Mouse (Mus musculus) yolk sac, embryonic 10.5 days (tissue): ENCODE measurements around the gene Fads3.

Source experiments
- DNase-seq: peaks from one replicate; pipeline ENCODE4 v3.0.0-alpha.2; 2017; ENCODE audit warnings: low spot score

The Fads3 gene

GRCm38 (mm10) chr19:10053692-10054260, 12.4 kb downstream of the Fads3 start:
- no peak for DNase-seq

DNA sequence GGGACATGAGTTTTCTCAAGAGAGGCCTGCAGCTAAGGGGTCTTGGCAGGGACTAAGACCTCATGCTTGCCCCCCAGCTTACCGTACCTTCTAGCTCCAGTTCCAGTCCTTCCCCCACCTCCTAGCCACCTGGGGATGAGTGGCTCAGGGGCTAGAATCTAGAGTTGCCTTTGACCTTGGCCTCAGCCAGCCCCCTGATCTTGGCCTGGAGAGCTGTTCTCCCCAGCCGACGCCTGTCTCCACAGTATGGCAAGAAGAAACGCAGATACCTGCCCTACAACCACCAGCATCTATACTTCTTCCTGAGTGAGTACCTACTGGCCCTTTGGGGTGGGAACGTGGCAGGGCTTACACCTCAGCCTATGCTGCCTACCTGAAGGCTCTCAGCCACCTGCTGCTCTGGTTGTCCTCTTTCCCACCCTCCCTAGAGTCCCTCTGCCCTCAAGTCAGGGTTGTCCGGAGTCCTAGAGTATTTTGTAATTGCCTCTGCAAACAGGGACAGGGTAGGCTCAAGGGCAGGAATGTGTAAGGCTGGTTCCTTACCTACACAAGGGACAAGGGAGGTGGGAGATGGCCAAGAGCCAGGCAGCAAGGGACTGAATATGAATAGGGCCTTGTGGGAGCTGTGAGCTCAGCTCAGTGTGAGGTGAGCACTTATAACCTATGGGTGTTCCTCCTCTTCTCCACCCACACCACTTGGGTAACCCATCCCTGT, 13.1 kb downstream of the Fads3 start:
- DNase-seq = no peak

GRCm38 (mm10) chr19:10055261-10055660, 13.9 kb downstream of the Fads3 start:
- no peak for DNase-seq

DNA sequence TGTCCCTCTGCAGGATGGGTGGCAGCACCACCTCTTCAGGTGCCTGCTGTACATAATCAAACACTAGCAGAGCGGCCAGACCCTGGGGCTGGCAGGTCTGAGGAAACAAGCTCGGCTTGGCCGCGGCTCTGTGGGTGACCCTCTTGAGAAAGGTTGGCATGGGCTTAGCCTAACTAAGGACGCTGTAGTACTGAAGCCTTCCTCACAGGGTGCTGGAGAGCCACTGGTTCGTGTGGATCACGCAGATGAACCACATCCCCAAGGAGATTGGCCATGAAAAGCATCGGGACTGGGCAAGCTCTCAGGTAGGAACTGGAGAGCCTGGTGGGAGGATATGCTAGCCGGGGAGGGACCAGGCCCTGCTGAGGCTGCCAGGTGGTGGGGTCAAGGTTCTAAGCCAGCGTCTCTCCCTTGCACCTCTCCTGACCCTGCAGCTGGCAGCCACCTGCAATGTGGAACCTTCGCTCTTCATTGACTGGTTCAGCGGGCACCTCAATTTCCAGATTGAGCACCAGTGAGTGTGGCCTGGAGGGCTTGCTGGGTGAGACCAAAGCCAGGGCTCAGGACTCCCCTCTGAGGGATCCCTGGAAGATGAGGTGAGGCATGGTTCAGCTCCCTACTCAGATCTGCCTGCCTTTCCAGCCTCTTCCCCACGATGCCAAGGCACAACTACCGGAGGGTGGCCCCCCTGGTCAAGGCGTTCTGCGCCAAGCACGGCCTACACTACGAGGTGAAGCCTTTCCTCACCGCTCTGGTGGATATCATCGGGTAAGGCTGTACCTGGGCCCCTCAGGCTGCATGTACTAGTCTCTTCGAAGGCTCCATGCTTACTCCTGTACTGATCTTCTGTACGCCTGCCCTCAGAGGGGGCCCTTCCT, 14.7 kb downstream of the Fads3 start:
- no peak for DNase-seq

DNA sequence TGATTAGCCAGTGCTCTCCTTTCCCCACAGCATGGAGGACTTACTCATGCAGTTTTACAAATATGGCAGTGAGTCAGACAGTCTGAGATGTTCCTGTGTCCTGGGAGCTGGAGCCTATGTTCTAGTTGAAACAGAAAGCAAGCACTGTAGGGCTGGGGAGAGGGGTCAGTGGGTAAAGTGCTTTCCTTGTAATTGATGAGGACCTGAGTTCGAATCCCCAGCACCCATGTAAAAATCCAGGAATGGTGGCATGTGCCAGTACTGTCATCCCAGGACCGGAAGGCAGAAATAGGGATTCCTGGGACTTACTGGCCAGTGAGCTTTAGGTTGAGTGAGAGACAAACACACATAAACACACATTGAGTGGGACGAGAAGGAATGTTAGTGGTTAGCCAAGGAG, 15.3 kb downstream of the Fads3 start:
- DNase-seq = no peak

DNA sequence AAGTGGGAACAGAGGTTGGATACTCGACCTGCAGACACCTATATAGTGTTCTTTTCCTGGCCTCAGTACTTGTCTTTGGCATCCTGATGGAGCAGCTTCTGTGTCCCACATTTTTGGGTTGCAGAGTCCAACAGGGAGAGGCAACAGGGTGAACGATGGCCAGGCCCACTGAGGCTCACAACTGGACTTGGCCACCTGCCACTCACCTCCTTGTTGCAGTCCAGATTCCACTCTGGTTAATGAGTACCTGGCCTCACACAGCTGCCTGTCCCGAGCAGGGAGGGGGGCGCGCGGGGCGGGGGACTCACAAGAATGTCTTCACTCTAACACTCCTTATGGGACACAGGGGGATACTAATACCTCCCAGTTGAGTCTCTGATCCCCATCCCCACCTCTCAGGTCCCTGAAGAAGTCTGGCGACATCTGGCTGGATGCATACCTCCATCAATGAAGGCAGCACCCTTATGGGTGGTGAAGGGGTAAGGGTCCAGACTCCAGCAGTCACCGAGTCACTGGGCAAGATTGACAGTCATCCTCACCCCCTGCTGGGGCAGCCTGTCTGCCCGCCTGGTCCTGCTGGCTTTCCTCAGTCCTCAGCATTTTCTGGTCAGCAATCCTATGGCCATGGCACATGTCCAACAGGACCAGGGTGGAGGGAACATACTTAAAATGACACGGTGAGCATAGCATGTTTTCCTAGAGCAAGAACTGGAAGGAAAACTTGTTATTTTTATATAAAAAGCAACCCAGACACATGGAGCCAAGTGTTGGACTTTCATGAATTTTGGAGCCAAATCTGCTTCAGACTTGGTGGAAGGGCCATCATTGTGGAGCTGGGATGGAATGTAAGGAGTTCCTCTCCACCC, 16.4 kb downstream of the Fads3 start:
- DNase-seq = peak; percentile 84

- DNase-seq = no peak
Observed at GRCm38 (mm10) chr19:10058352-10058825, 17.0 kb downstream of the Fads3 start.

GRCm38 (mm10) chr19:10058876-10059427, 17.6 kb downstream of the Fads3 start:
- no peak for DNase-seq

DNA sequence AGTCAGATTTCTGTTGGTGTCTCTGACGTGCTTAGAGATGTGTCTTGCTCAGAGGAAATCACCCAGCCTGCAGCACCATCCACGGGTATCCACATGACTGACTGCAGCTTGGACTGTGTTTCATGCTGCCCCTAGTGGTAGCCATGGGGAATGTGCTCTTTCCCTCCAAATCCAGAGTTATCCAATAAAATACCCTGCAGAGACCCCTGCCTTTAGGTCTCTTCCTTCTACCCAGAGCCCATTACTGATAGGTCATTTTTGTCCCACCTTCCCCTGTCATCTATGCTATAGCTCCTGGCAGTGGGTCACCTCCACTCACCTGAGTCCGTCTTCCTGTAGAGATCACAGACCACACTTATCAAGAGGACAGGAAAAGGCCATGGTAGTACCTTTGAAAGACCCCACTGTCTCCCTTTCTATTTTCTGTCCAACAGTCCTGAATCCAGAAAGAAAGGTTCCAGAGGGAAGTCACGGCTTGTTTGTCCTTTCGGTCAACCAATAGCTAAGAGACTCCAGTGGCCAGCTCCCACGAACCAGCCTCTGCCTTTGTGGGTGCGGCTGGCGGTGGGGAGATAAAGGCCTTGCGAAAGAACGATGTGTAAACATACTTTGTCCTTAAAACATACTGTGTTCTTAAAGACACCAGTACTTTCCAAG, 18.7 kb downstream of the Fads3 start:
- peak; percentile 82 for DNase-seq

DNA sequence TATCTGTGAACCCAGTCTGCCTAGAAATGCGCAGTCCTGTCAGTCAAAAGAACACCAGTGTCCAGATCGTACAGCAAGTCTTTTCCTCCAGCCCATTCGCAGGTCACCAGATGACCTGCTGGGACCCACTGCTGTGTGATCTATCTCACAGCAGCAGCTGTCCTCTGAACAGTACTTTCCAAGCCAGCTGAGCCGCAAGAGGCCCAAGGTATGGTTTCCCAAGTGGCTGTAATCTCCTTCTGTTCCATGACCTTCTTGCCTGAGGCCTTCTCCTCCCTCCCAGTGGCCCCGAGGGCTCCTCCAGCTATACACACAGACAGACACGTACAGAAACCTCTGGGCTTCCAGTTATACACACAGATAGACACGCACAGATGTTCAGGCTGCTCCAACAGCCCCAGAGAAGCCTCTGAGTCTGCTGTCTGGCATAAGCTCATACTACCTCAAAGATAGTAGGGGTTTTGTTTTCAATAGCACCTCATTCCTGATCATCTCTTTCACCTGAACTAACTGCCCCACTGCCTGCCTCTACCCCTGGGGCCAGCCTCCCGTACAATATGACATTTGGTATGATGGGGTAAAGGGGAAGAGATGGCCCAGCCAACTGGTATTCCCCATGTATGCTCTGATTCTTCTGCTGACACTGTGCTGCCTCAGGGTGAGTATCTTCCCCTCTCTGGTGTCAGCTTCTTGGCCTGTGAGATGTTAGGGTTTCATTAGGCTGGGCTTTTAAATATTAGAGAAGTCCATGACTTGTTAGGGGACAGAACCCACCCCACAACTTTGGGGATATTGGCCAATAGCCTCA, 19.6 kb downstream of the Fads3 start:
- peak; percentile 42 for DNase-seq

GRCm38 (mm10) chr19:10061624-10062023, 20.3 kb downstream of the Fads3 start:
- no peak for DNase-seq

DNA sequence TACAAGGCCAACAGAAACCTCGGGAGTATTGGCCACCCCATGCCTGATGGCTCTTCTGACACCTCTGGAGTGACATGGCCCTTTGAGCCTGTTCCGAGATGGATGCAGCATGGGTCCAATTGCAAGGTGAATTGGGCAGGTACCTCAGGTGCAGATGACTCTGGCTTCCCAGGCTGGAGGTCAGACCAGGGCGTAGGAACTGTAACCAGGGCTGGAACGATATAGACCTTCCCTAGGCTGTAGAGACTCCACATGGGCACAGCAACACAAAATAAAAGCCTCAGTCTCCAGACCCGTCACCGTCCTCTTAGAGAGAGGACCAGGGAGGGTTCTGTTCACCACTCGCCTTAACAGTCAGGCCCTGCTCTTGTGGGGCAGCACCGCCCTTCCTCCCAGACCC, 20.9 kb downstream of the Fads3 start:
- DNase-seq = no peak

DNA sequence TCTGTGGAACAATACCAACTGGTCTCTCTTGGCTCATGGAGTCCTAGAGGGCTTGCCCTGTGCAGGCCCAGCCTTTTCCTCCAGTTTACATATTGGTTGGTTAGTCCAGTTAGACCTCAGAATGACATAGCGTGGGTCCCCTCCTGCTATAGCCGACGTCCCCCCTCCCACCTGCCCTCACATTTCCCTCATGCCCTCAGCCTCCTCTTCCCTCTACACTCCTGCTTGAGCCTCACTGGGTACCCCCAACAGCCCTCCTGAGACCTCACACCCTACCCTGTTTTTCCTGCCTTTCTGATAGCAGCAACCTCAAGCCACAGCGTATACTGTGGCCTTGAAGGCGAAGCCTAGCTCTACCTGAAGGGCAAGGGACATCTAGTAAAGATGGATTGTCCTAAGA, 21.5 kb downstream of the Fads3 start:
- DNase-seq = no peak

- no peak for DNase-seq
Observed at GRCm38 (mm10) chr19:10064173-10065012, 23.0 kb downstream of the Fads3 start.

GRCm38 (mm10) chr19:10065465-10066188, 24.3 kb downstream of the Fads3 start:
- DNase-seq = no peak

DNA sequence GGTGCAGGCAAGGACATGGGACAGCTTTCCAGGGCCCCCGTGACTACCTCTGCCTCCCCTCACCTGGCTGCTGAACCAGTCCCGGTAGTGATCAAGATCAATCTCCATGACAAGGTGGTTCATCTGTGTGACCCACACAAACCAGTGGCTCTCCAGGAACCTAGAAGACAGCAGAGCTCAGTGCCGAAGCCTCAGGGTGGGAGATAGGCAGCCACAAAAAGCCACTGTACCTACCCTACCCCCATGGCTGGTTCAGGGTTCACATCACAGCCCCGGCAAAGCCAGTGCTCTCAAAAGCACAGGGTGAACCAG, 24.8 kb downstream of the Fads3 start:
- DNase-seq = no peak

DNA sequence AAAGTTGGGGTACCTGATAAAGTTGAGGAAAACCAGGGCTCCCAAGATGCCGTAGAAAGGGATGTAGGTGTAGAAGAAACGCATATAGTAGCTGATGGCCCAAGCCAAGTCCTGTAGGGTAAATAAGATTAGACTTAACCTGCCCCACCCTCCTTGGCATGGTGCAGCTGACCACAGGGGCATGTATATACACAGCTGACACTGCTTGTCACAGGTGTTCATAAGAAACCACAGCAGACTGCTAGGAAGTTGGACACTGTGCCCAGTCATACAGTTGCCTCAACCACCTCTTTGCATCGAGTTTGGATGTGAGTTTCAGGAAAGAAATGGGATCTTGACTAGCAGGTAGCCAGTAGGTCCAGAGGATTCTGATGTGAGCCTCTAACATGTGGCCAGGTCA, 25.1 kb downstream of the Fads3 start:
- DNase-seq = no peak

- no peak for DNase-seq
Observed at GRCm38 (mm10) chr19:10067701-10068100, 26.3 kb downstream of the Fads3 start.
